Mouse (Mus musculus) midbrain, embryonic 11.5 days (tissue): ENCODE results near the gene Opcml. TPM values are rescaled to one million over a fixed set of nuclear protein-coding genes. Genes with fewer than 3 reads are reported as not detected.

Experiments used
- ATAC-seq: fragments of 200-750 bp; cut with Nextera tagmentation; 2 replicates; pipeline ENCODE4 v1.8.0; 2017; ENCODE audit warnings: moderate TSS enrichment, moderate library complexity; ENCODE audit not compliant: low FRiP score
- DNase-seq: peaks from one replicate; pipeline ENCODE4 v3.0.0; 2015; ENCODE audit warnings: low spot score; ENCODE audit errors: missing footprints
- H3K27ac ChIP-seq: fragments of 300-500 bp; sonication (generic); 2 replicates; pipeline ENCODE4 v1.5.1; 2014; ENCODE audit warnings: low read depth, low read length
- H3K27me3 ChIP-seq: fragments of 300-500 bp; sonication (generic); 2 replicates; pipeline ENCODE4 v1.6.1; 2014; ENCODE audit warnings: mild to moderate bottlenecking, low read length, moderate library complexity, mixed read lengths; ENCODE audit not compliant: control insufficient read depth, insufficient read depth
- H3K36me3 ChIP-seq: fragments of 300-500 bp; sonication (generic); 2 replicates; pipeline ENCODE4 v1.6.1; 2014; ENCODE audit warnings: mild to moderate bottlenecking, low read length, moderate library complexity, mixed read lengths; ENCODE audit not compliant: control insufficient read depth, insufficient read depth
- H3K4me1 ChIP-seq: fragments of 300-500 bp; sonication (generic); 2 replicates; pipeline ENCODE4 v1.6.1; 2014; ENCODE audit warnings: low read length; ENCODE audit not compliant: control insufficient read depth, insufficient read depth
- H3K4me2 ChIP-seq: fragments of 300-500 bp; sonication (generic); 2 replicates; pipeline ENCODE4 v1.6.1; 2014; ENCODE audit warnings: mild to moderate bottlenecking, moderate library complexity
- H3K4me3 ChIP-seq: fragments of 300-500 bp; sonication (generic); 2 replicates; pipeline ENCODE4 v1.5.1; 2014; ENCODE audit warnings: low read depth, low read length
- H3K9ac ChIP-seq: fragments of 300-500 bp; sonication (generic); 2 replicates; pipeline ENCODE4 v1.6.1; 2014; ENCODE audit warnings: low read length
- H3K9me3 ChIP-seq: fragments of 300-500 bp; sonication (generic); 2 replicates; pipeline ENCODE4 v1.6.1; 2016; ENCODE audit warnings: low read length; ENCODE audit not compliant: control insufficient read depth
- WGBS: fragments of 180-500 bp; shearing (Covaris S2); extraction: QIAGEN DNeasy Blood & Tissue Kit; methylation state at CpG from one replicate; pipeline ENCODE4 v1.1.7; 2014; 5-methylcytosine and 5-hydroxymethylcytosine counted together
- polyA plus RNA-seq: library from polyadenylated mRNA; unstranded; fragments of >200 nt; fragmentation: Nextera tagmentation; extraction: Ambion mirVana; gene quantifications from 2 replicates; pipeline ENCODE4 v1.2.1, GENCODE M21; 2014

Opcml gene
- polyA plus RNA-seq, 1 experiment from 2014 or later, result 3.2 TPM

GRCm38 (mm10) chr9:28720186-28720585 is 929.6 kb downstream of the Opcml start:
- no peak overlapping the region for H3K4me2 ChIP-seq
- ATAC-seq, result no peak
- no peak for DNase-seq
- no peak overlapping the region for H3K4me3 ChIP-seq
- no peaks in the 10 kb centered on the region for H3K4me1 ChIP-seq
- no peak overlapping the region for H3K9ac ChIP-seq
- 88% methylated on average over 2 of the region's 2 CpGs for WGBS
- H3K9me3 ChIP-seq, result no peaks in the 10 kb centered on the region
- no peaks in the 10 kb centered on the region for H3K36me3 ChIP-seq
- H3K27ac ChIP-seq, result no peak overlapping the region
- H3K27me3 ChIP-seq, result no peaks in the 10 kb centered on the region

DNA sequence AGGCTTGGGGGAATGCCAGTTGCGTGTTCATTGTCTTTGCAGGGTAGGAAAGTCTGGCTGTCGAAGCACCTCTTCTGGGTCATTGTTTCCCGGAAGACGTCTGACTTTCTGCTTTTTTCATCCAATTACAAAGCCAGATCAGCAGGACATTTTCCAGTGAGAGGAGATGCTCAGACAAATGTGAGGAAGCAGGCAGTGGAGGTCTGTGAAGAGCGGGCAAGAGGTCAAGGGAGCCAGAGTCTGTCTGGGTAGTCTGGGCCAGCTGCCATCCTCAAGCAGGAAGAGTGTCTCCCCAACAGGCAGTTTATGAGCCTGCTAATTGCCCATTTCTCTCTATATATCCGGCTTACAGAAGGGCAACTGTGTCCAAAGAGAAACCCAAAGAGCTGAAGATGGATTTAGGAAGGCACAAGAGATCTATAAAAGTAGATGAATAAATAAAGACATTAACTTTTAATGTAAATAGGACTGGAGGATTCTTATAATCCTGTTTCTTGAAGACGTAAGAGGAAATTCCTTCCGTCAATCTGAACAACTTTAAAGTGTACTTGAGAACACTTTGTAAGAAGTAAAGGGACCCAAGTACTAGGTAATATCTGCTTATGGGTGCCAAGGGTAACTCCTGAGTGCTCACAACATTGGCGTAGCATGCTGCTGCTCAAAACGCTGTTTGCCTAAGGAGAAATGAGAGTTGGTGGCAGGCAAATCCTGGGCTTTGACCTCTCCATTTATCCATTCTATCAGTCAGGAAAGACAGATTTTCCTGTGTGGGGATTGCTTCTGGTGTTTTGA is 941.4 kb downstream of the Opcml start:
- no peak for ATAC-seq
- no peak for DNase-seq
- Histone ChIP-seq H3K9ac (no peak overlapping the region), H3K4me1 (no peaks in the 10 kb centered on the region), H3K36me3 (no peaks in the 10 kb centered on the region), H3K27me3 (no peaks in the 10 kb centered on the region), H3K4me3 (no peak overlapping the region), H3K27ac (no peak overlapping the region), H3K9me3 (no peaks in the 10 kb centered on the region), H3K4me2 (no peak overlapping the region)
- 82% methylated on average over 10 of the region's 10 CpGs for WGBS

- H3K27ac ChIP-seq, result no peak overlapping the region
- H3K9ac ChIP-seq, result no peak overlapping the region
- H3K27me3 ChIP-seq, result no peaks in the 10 kb centered on the region
- WGBS, result 89% methylated on average over 2 of the region's 2 CpGs
- ATAC-seq, result no peak
- no peak for DNase-seq
- no peaks in the 10 kb centered on the region for H3K36me3 ChIP-seq
- H3K9me3 ChIP-seq, result no peaks in the 10 kb centered on the region
- H3K4me3 ChIP-seq, result no peak overlapping the region
- no peak overlapping the region for H3K4me2 ChIP-seq
- no peaks in the 10 kb centered on the region for H3K4me1 ChIP-seq
Observed at GRCm38 (mm10) chr9:28737955-28738354, 947.4 kb downstream of the Opcml start.

GRCm38 (mm10) chr9:28738451-28738860 is 947.9 kb downstream of the Opcml start:
- ATAC-seq (no peak), DNase-seq (no peak)
- Histone ChIP-seq H3K4me2 (no peak overlapping the region), H3K4me1 (no peaks in the 10 kb centered on the region), H3K27me3 (no peaks in the 10 kb centered on the region), H3K9me3 (no peaks in the 10 kb centered on the region), H3K36me3 (no peaks in the 10 kb centered on the region), H3K9ac (no peak overlapping the region), H3K27ac (no peak overlapping the region), H3K4me3 (no peak overlapping the region)
- 80% methylated on average over 1 of the region's 1 CpGs for WGBS

DNA sequence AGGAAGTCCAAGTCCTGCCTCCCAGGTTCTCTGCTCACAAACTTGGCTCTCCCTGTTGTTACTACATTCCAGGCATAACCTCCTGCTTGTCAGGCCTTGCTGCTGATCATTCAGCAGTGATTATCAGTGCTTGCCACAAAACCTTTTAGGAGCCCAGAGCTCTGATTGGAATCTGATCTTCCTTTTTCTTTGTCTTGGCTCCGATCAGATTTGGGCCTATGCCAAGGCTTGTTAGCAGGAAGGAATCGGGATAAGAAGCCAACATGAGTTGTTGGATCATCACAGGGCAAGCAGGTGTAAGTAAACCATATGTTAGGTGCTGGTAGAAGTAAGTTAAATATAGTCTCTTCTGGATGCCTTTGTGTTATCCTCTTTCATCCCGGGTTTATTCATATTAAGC is 954.2 kb downstream of the Opcml start:
- Histone ChIP-seq H3K27me3 (no peaks in the 10 kb centered on the region), H3K4me3 (no peak overlapping the region), H3K4me1 (no peaks in the 10 kb centered on the region), H3K36me3 (no peaks in the 10 kb centered on the region), H3K27ac (no peak overlapping the region), H3K4me2 (no peak overlapping the region), H3K9me3 (no peaks in the 10 kb centered on the region), H3K9ac (no peak overlapping the region)
- ATAC-seq, result no peak
- no peak for DNase-seq
- 89% methylated on average over 3 of the region's 3 CpGs for WGBS

DNA sequence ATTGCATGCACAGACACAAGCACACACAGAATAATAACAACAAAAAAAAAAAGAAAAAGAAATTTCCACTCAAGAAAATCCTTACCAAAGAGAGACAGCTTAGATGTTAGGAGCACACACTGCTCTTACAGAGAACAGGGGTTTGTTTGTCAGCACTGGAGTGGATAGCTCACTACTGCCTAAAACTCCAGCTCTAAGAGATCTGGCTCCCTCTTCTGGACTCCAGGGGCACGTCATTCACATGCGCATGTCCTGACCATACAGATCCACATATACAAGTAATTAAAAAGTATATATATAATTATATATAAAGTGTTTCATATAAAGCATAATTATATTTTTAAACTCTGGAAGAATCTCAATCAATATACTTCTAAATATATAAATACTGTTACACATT is 958.3 kb downstream of the Opcml start:
- no peaks in the 10 kb centered on the region for H3K27me3 ChIP-seq
- no peak for ATAC-seq
- H3K9ac ChIP-seq, result no peak overlapping the region
- H3K27ac ChIP-seq, result no peak overlapping the region
- H3K4me1 ChIP-seq, result no peaks in the 10 kb centered on the region
- no peaks in the 10 kb centered on the region for H3K9me3 ChIP-seq
- no peak overlapping the region for H3K4me2 ChIP-seq
- WGBS, result 78% methylated on average over 2 of the region's 2 CpGs
- H3K36me3 ChIP-seq, result no peaks in the 10 kb centered on the region
- no peak overlapping the region for H3K4me3 ChIP-seq
- DNase-seq, result peak; percentile 86

DNA sequence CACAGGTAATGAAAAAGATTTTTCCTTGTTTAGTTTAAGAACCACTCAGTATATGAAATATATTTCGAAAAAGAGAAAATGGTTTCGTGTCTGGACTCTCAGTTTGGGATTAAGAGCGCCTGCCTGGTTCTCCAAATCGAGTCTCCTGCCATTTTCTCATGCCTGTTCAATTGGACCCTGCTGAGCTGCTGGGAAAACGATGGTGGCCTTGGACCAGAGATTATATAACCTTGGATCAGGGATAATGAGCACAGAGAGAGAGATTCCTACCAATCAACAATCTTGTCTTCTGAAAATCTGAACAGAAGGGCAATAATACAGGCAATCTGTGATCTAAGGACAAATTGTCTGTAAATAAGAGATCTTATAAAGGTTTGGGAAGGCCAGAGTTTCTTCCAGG is 962.3 kb downstream of the Opcml start:
- DNase-seq (no peak), ATAC-seq (no peak)
- H3K36me3 ChIP-seq, result no peaks in the 10 kb centered on the region
- no peak overlapping the region for H3K4me3 ChIP-seq
- no peaks in the 10 kb centered on the region for H3K27me3 ChIP-seq
- H3K9me3 ChIP-seq, result no peaks in the 10 kb centered on the region
- no peak overlapping the region for H3K4me2 ChIP-seq
- H3K9ac ChIP-seq, result no peak overlapping the region
- no peak overlapping the region for H3K27ac ChIP-seq
- WGBS, result 57% methylated on average over 5 of the region's 5 CpGs
- no peaks in the 10 kb centered on the region for H3K4me1 ChIP-seq

DNA sequence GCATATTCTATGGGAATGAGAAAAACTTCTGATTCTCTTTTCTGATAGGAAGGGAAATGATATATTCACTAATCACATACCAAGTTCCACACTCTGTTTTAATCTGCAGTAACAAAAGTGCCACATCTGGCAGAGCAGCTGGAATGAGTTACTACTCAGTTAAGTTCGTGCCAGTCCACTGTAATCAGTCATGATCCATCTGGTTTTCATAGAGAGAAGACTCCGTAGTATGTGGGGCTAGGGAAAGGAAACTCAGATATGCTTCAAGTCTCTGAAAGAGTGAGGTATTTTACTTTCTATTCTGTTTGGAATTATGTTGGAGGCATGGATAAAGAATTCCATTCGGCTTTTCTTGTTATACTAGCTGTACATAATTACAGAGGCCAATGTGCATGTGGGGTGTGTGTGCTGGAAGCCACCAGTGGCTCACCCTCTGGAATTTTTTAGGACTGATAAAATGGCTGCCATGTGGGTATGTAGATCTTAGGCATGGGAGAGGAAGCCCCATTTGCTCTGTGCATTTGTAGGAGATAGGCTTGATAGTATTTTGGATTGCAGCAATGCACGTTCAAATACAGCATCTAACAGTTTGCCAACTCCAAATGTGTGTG is 966.4 kb downstream of the Opcml start:
- H3K4me3 ChIP-seq, result no peak overlapping the region
- WGBS, result 80% methylated on average over 4 of the region's 4 CpGs
- ATAC-seq, result no peak
- no peak overlapping the region for H3K9ac ChIP-seq
- DNase-seq, result no peak
- H3K27ac ChIP-seq, result no peak overlapping the region
- H3K9me3 ChIP-seq, result no peaks in the 10 kb centered on the region
- no peaks in the 10 kb centered on the region for H3K4me1 ChIP-seq
- no peak overlapping the region for H3K4me2 ChIP-seq
- no peaks in the 10 kb centered on the region for H3K36me3 ChIP-seq
- H3K27me3 ChIP-seq, result no peaks in the 10 kb centered on the region

DNA sequence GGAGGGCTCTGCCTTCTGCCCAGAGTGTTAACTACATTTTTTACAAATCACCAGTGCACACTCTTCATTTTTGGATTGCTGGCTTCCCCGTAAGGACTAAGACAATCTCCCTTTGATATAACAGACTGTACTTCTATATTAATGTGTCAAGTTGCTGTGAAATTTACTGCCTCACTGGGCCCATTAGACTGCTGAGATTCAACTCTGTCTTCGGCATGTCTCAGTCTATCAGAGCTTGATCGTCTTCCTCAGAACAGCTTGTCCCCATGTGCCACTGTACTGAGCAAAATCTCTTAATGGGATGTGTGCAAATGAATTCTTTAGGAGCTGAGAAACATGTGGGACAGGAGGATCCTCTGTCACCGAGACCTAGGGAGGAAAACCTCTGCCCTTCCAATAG is 970.9 kb downstream of the Opcml start:
- ATAC-seq (no peak), DNase-seq (no peak)
- no peak overlapping the region for H3K4me3 ChIP-seq
- no peak overlapping the region for H3K27ac ChIP-seq
- H3K36me3 ChIP-seq, result no peaks in the 10 kb centered on the region
- H3K27me3 ChIP-seq, result no peaks in the 10 kb centered on the region
- H3K9ac ChIP-seq, result no peak overlapping the region
- H3K4me2 ChIP-seq, result no peak overlapping the region
- WGBS, result 85% methylated on average over 4 of the region's 4 CpGs
- H3K9me3 ChIP-seq, result no peaks in the 10 kb centered on the region
- no peaks in the 10 kb centered on the region for H3K4me1 ChIP-seq
